Mouse (Mus musculus) liver, postnatal 0 days (tissue): ENCODE data around the gene Gm21970. TPM values are rescaled to one million over a fixed set of nuclear protein-coding genes. Genes with fewer than 3 reads are reported as not detected.
A peak's percentile ranks its signal among the peaks of the same experiment; 100 is the strongest.

ENCODE experiments used
- ATAC-seq: fragments of 200-750 bp; cut with Nextera tagmentation; 2 replicates; pipeline ENCODE4 v1.8.0; 2017; ENCODE audit warnings: mild to moderate bottlenecking, moderate library complexity
- DNase-seq: peaks from one replicate; pipeline ENCODE4 v3.0.0-alpha.2; 2016
- H3K27ac ChIP-seq: fragments of 300-500 bp; sonication (generic); 2 replicates; pipeline ENCODE4 v1.5.1; 2014; ENCODE audit warnings: antibody characterized with exemption, moderate library complexity, mild to moderate bottlenecking, low read depth
- H3K27me3 ChIP-seq: fragments of 300-500 bp; sonication (generic); 2 replicates; pipeline ENCODE4 v1.6.1; 2014; ENCODE audit warnings: low read length, control low read depth, mixed read lengths; ENCODE audit not compliant: insufficient read depth
- H3K36me3 ChIP-seq: fragments of 300-500 bp; sonication (generic); replicated peaks from 2 replicates; pipeline ENCODE4 v1.6.1; 2014; ENCODE audit warnings: mild to moderate bottlenecking, control low read depth, low read length, moderate library complexity, mixed read lengths; ENCODE audit not compliant: insufficient read depth
- H3K4me1 ChIP-seq: fragments of 300-500 bp; sonication (generic); 2 replicates; pipeline ENCODE4 v1.6.1; 2014; ENCODE audit warnings: antibody characterized with exemption, mild to moderate bottlenecking, control low read depth; ENCODE audit not compliant: insufficient read depth
- H3K4me2 ChIP-seq: fragments of 300-500 bp; sonication (generic); 2 replicates; pipeline ENCODE4 v1.6.1; 2014; ENCODE audit warnings: low read depth, mild to moderate bottlenecking, low read length, moderate library complexity, mixed read lengths
- H3K4me3 ChIP-seq: fragments of 300-500 bp; sonication (generic); 2 replicates; pipeline ENCODE4 v1.5.1; 2014; ENCODE audit warnings: low read depth, low read length
- H3K9ac ChIP-seq: fragments of 300-500 bp; sonication (generic); replicated peaks from 2 replicates; pipeline ENCODE4 v1.6.1; 2014; ENCODE audit warnings: mild to moderate bottlenecking, moderate library complexity
- H3K9me3 ChIP-seq: fragments of 300-500 bp; sonication (generic); 2 replicates; pipeline ENCODE4 v1.6.1; 2016; ENCODE audit warnings: mild to moderate bottlenecking, control low read depth, low read length, mixed read lengths
- CTCF ChIP-seq: sonication (generic); IDR thresholded peaks from 2 replicates; pipeline ENCODE4 v1.5.1; 2016; ENCODE audit warnings: antibody characterized with exemption, low read depth
- EP300 ChIP-seq: IDR thresholded peaks from 2 replicates; pipeline ENCODE4 v1.6.1; 2016; ENCODE audit warnings: antibody characterized with exemption, low read depth, mild to moderate bottlenecking
- WGBS: fragments of 180-500 bp; shearing (Covaris S2); extraction: QIAGEN DNeasy Blood & Tissue Kit; methylation state at CpG from one replicate; pipeline ENCODE4 v1.1.7; 2014; ENCODE audit not compliant: insufficient replicate concordance; 5-methylcytosine and 5-hydroxymethylcytosine counted together
- polyA plus RNA-seq: library from polyadenylated mRNA; unstranded; fragments of >200 nt; fragmentation: Nextera tagmentation; extraction: Ambion mirVana; gene quantifications from 2 replicates; pipeline ENCODE4 v1.2.1, GENCODE M21; 2015

Gene Gm21970
- polyA plus RNA-seq, 1 experiment from 2014 or later, result not detected

DNA sequence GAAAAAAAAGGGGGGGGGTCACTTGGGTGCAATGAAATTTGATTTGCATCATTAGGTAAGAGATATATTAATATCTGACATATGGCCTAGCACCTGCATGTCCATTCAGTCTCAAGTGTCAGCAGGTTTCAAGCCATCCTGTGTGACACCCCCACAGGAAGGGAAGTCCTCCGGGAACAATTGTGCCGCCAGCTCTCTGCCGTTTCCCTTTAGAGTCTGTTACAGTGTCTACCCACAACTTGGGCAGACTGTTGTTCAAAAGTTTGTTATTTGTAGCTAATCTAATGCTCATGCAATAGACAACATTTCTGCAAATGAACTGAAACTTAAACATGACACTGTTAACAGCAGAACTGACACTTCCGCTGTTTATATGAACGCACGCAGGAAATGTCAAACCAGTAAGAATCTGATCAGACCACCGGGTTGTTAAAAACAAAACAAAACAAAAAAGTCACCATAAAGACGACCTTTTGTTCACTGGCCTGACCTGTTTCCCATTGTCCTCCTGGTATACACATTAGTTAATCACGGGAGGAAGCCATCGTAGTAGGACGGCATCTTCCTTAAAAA is 69.6 kb downstream of the Gm21970 start:
- no peak for TF ChIP-seq CTCF
- TF ChIP-seq EP300, result 0 out of 2 replicates have a peak, but pooled peaks have one; percentile 28
- ATAC-seq (no peak), DNase-seq (no peak)
- H3K4me3 ChIP-seq, result peak overlapping the region; percentile 28
- H3K4me1 ChIP-seq, result peaks cover 38% of the 10 kb centered on the region
- peak overlapping the region; percentile 49 for H3K9ac ChIP-seq
- H3K27me3 ChIP-seq, result no peaks in the 10 kb centered on the region
- no peaks in the 10 kb centered on the region for H3K9me3 ChIP-seq
- peak overlapping the region; percentile 85 for H3K27ac ChIP-seq
- H3K4me2 ChIP-seq, result peak overlapping the region; percentile 69
- 26% methylated on average over 11 of the region's 11 CpGs for WGBS
- H3K36me3 ChIP-seq, result no peaks in the 10 kb centered on the region

DNA sequence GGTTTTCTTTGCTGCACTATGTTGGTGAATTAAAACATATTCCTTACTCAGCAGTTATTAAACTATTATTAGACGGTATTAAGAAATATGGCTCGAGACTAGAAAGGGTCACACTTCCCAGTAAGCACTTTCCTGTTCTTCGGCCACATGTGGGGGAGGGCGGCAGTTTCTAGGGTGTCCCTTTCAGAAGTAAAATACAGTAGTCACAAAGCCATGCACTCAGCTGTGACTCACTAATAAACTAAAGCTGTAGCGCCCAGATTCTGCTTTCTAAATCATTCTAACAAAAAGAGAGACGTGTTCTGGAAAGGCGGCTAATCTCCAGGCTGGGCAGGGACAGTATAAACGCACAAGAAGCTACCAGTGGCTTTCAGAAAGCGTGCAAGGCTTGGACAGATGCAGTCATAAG is 70.3 kb downstream of the Gm21970 start:
- WGBS, result 32% methylated on average over 9 of the region's 9 CpGs
- no peak for DNase-seq
- H3K4me2 ChIP-seq, result peak overlapping the region; percentile 69

DNA sequence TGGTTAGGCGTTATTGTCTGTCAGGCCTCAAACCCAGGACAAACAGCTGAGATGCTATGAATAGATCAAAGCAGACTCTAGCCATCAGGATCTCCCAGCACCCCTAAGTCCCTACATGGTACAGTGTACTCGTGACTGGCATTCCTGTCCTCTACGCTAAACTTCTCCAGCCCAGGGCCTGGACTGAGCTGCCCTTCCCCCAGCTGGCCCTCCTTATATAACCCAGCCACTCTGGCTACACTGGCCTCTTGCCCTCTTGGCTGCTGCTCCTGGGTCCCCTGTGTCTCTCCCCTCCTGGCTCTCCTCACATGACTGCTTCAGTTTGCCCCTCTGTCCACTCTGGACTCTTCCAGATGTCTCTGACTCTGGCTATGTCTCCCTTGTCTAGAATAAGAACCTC is 71.1 kb downstream of the Gm21970 start:
- DNase-seq (no peak), ATAC-seq (no peak)
- no peaks in the 10 kb centered on the region for H3K27me3 ChIP-seq
- WGBS, result 67% methylated on average over 3 of the region's 3 CpGs
- H3K4me3 ChIP-seq, result no peak overlapping the region
- no peak for TF ChIP-seq EP300
- TF ChIP-seq CTCF, result no peak
- H3K9ac ChIP-seq, result no peak overlapping the region; the same call in 1 of the 2 replicates
- peak overlapping the region; percentile 85 for H3K27ac ChIP-seq
- no peaks in the 10 kb centered on the region for H3K9me3 ChIP-seq
- H3K4me2 ChIP-seq, result no peak overlapping the region
- H3K4me1 ChIP-seq, result peaks cover 42% of the 10 kb centered on the region
- no peaks in the 10 kb centered on the region for H3K36me3 ChIP-seq

More for the DNA sequence above, 70.3 kb downstream of the Gm21970 start:
- no peak for TF ChIP-seq CTCF
- no peak for TF ChIP-seq EP300
- no peak for ATAC-seq
- Histone ChIP-seq H3K4me1 (peaks cover 42% of the 10 kb centered on the region), H3K27me3 (no peaks in the 10 kb centered on the region), H3K9me3 (no peaks in the 10 kb centered on the region), H3K27ac (peak overlapping the region; percentile 85), H3K9ac (peak overlapping the region; percentile 50; the same call in 1 of the 2 replicates), H3K36me3 (no peaks in the 10 kb centered on the region), H3K4me3 (no peak overlapping the region)

DNA sequence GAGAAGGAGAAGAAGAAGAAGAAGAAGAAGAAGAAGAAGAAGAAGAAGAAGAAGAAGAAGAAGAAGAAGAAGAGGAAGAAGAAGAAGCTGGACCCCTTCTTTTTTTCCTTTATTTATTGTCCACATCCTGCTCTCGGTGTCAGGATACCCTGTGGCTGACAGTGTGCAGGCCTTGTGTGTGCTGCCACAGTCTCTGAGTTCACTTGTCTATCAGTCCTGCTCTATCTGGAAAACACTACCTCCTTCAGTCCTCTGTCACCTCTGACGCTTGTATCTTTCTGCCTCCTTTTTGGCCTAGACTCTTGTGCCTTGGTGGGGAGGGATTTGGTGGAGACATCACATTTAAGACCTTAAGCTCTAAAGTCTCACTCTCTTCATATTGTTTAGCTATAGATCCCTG is 71.9 kb downstream of the Gm21970 start:
- peak overlapping the region; percentile 81; the same call in 1 of the 2 replicates for H3K4me2 ChIP-seq
- H3K9me3 ChIP-seq, result no peaks in the 10 kb centered on the region
- H3K9ac ChIP-seq, result no peak overlapping the region; the same call in 1 of the 2 replicates
- H3K4me1 ChIP-seq, result peaks cover 42% of the 10 kb centered on the region
- no peak for ATAC-seq
- TF ChIP-seq EP300 (no peak), CTCF (no peak)
- H3K36me3 ChIP-seq, result 0 out of 2 replicates have a peak, but pooled peaks cover 3% of the 10 kb centered on the region
- H3K27me3 ChIP-seq, result no peaks in the 10 kb centered on the region
- peak overlapping the region; percentile 96 for H3K27ac ChIP-seq
- H3K4me3 ChIP-seq, result no peak overlapping the region
- 51% methylated on average over 2 of the region's 2 CpGs for WGBS
- DNase-seq, result no peak

DNA sequence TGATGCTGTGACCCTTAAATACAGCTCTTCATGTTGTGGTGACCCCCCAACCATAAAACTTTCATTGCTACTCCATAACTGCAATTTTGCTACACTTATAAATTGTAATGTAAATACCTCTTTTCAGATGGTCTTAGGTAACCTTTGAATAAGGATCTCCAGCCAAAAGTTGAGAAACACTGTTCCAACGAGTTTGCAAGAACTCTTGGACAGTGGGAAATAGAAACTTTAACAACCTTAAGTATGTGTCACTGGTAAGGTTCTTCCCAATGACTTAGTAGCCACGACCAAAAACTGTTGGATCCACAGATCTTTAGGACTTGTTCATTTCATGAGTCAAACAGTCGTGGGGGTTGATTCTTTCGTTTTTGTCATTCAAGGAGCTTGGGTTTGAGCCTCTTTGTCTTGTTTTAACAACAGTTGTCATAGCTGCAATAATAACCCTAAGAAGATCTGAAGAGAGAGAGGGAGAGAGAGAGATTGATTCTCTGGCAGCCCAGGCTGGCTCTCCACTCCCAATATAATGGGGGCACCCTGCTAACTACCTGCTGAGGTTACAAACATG is 72.4 kb downstream of the Gm21970 start:
- ATAC-seq (no peak), DNase-seq (no peak)
- Histone ChIP-seq H3K27ac (peak overlapping the region; percentile 96), H3K36me3 (0 out of 2 replicates have a peak, but pooled peaks cover 8% of the 10 kb centered on the region), H3K4me1 (peaks cover 42% of the 10 kb centered on the region), H3K9ac (peak overlapping the region; percentile 76), H3K27me3 (no peaks in the 10 kb centered on the region), H3K9me3 (no peaks in the 10 kb centered on the region), H3K4me3 (peak overlapping the region; percentile 67), H3K4me2 (peak overlapping the region; percentile 81)
- 63% methylated on average over 4 of the region's 4 CpGs for WGBS
- TF ChIP-seq EP300 (no peak), CTCF (no peak)

DNA sequence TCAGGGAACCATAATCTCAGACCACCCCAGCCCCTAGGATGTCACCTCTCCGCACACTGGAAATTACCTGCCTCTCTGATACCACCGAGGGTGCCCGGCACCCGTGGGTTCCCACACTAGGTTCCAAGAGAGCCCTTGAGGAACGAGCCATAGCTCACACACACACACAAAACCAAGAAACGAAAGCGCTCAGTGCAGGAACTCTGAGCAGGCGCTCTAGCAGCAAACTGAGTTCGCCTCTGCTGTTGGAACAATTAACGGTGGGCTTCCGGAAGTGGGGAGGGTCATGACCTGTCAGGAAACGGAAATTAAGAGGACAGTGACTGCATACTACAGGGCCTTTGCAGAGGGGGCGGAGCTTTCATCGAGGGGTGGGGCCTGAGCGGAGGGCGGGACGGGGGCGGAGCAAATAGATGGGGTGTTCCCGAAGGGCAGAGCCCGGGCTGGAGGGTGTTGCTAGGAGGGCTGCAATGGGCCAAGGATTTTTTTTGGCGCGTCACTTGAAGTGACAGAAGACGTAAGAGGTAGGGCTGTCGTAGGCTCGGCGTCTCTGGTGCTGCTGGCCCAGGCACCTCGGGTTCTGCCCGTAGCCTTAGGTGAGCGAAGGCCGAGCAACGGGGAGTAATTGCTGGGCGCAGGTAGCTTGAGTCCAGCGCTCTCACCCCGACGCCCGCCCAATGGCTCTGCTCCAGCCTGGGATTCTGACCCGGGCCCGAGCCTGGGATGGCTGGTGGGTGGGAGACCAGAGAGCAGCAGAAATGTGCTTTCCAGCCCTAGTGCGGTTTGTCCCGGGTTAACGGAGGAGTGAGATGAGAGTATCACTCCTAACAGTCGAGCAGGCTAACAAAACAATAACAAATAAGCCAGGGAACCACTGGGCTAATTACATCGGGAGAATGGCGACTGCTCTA is 73.3 kb downstream of the Gm21970 start:
- Histone ChIP-seq H3K27me3 (no peaks in the 10 kb centered on the region), H3K4me1 (peaks cover 42% of the 10 kb centered on the region), H3K36me3 (peaks cover 12% of the 10 kb centered on the region; the same call in 1 of the 2 replicates), H3K27ac (peak overlapping the region; percentile 96), H3K9ac (peak overlapping the region; percentile 81), H3K4me2 (peak overlapping the region; percentile 81), H3K9me3 (no peaks in the 10 kb centered on the region), H3K4me3 (peak overlapping the region; percentile 67)
- 2% methylated on average over 43 of the region's 44 CpGs for WGBS
- DNase-seq (peak; percentile 99), ATAC-seq (peak; percentile 98)
- TF ChIP-seq CTCF (no peak), EP300 (peak; percentile 73)
